Mouse (Mus musculus) brain, embryonic 14.5 days (tissue): ENCODE measurements around the gene Galnt10.

Source experiments
- CTCF ChIP-seq: fragments of 200-500 bp; IDR thresholded peaks from 2 replicates; pipeline ENCODE4 v1.5.1; 2012; ENCODE audit warnings: inconsistent platforms, mild to moderate bottlenecking, moderate library complexity, borderline replicate concordance; ENCODE audit not compliant: insufficient read depth, insufficient read length; ENCODE audit errors: extremely low read depth
- POLR2A ChIP-seq: fragments of 200-500 bp; IDR thresholded peaks from 2 replicates; pipeline ENCODE4 v1.6.1; 2012; ENCODE audit warnings: mild to moderate bottlenecking, inconsistent platforms, borderline replicate concordance; ENCODE audit not compliant: poor library complexity, insufficient read depth, insufficient read length, severe bottlenecking; ENCODE audit errors: extremely low read depth

- no peak for TF ChIP-seq CTCF
- no peak for TF ChIP-seq POLR2A
Measured at GRCm38 (mm10) chr11:57701193-57701925, 56.1 kb downstream of the Galnt10 start.
